Mouse (Mus musculus): ENCODE results near the gene Ydjc. TPM values are rescaled to one million over a fixed set of nuclear protein-coding genes. Genes with fewer than 3 reads are reported as not detected.

Gene Ydjc
- 2.1 TPM for polyA plus RNA-seq (2015; fragmentation: Illumina TruSeq; extraction: RNeasy Lipid Tissue Mini Kit (QIAGEN cat#74804); ENCODE audit: insufficient read depth, low replicate concordance)

DNA sequence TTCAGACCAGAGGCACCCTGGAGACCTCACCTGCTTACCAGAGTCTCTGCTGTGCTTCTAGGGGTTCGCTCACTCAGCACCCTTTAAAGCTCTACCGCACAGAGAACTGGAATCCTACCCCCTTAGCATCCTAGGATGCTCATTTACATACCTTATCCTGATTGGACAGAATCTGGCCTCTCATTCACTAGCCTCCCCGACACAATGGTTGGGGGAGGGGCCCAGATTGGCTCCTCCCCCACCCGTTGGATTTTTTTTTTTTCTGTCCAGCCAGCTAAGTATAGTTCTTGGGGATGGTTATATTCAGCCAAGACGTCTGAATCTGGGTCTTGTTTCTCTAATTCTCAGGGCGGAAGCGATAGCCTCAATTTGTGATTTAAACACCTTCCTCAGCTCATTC is at the start of gene Ydjc:
Gene Ydjc, plus strand, starts transcription at position 283 of the 400 bp plus-strand sequence.

DNA sequence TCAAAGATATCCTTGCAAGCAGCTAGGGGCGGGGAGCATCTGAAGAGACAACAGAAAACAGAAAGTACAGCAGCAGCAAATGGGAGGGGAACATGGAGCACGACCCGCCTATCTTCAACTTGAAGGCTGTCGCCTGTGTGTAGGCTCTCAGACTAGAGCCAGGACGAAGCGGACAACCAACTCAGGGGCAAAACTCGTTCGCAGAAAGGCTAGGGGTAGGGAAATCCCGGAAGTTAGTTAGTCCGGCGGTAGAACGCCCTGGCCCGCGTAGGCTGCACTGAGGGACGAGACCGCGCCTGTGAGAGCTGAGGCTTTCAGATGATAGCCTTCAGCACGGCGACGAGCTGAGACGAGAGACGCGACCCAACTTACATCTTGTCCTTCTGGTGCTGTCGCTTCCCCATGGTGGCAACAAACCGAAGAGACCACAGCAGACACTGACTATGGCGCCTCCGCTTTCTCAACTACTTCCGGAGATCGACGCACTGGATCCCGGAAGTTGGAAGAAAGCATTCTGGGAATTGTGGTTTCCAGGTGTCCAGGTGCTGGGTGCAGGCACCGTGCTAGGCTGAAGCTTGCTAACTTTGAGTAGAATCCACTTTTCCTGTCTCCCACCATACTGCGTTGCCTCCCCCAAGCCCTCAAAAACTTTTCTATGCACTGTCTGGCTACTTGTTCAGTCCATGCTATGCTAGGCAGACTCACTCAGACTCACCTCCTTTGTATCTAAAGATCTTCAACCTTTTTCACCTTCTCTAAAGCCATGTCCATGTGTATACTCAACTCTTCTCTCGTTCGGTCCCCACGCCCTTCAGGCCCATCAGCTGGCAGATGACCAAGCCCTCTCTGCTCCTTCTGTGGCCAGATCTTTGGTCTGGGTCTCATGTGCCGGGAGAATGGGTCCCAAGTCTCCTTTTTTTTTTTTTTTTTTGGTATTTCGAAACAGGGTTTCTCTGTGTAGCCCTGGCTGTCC is 33.4 kb upstream of the Ydjc start, which contains the start of gene Ppil2:
Gene Ppil2, minus strand, starts transcription at position 487 of the 973 bp plus-strand sequence.

DNA sequence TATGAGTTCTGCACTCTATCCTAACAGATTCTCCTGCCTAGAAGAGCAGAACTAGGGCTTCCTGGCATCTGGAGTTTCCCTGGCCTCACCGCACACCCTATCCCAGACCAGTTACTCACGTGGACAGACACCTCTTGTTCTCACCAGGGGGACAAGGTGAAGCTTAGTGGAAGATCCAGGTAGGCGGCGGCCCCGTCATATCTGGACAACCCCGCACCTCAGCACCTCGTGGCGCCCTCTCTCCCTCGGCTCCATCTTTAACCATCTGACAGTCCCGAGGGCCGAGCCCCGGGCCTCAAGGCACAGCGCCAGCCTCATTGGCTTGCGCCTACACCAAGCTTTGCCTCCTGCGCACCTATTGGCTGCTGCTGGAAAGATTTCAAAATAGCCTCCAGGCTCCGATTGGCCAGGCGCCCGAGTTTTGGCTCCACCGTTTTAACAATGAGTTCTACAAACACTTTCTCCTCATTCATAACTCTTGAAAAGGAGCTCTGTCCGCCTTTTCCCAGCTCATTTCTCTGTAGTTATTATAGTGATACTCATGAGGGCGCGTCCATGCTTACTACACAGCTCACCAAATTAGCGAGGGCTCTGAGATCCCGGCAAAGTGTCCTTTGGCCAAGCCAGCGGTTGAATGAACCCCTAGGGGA is 19.4 kb upstream of the Ydjc start, which contains the start of gene 2610318N02Rik:
Gene 2610318N02Rik, minus strand, starts transcription at position 297 of the 650 bp plus-strand sequence.

DNA sequence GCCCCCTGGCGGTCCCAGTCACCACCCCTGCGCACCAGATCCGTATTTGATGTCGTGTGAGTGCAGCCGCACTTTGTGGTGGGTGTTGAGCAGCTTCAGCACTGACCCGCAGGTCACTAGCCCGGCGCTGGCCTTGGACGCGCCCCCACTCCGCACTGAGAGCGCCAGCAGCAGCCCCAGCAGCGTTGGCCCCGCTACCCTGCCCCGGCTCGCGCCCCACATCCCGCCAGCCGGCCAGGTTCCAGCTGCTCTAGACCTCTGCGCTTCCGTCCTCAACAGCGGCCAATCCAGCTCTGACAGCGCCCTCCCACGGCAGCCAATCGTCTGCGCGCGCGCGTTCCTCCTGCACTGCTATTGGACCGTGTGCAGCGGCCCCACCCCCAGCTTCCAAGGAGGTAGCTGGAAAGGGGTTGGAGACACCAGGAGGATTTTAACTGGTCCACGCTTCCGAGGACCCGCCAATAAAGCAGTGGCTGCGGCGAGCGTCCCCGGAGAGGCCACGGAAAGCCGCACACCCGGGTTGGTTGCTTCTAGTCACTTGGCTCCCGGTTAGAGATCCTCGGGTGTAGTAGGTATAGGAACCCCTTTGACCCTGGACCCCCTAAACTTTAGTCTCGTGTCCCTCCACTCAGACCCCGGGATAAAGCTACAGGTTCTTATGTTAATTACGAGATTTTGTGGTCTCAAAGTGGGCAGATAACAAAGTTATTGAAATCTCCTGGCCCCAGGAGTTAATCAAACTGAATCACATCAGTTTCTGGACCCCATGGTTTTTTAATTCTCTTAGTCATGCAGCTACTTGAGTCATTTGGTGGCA is 12.1 kb upstream of the Ydjc start, which contains the start of gene Sdf2l1:
Gene Sdf2l1, minus strand, starts transcription at position 295 of the 817 bp plus-strand sequence.

DNA sequence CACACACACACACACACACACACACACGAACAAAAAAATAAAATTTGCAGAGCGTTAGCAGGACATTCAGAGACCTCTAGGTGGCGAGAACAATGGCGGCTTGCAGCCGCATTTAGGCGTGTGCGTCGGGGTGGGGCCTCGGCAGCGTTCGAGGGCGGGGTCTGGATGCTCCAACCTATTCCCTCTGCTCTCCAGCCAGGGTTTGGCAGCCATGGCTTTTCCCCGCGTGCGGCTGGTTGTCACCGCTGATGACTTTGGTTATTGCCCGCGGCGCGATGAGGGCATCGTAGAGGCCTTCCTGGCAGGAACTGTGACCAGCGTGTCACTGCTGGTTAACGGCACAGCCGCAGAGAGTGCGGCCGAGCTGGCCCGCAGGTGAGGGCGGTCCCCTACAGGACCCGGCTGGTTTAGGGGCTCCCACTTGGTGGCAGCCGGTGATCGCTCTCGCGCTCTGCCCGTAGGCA is 2.4 kb downstream of the Ydjc start, which contains the start of gene Ccdc116:
Gene Ccdc116, minus strand, starts transcription at position 458 of the 464 bp plus-strand sequence.

DNA sequence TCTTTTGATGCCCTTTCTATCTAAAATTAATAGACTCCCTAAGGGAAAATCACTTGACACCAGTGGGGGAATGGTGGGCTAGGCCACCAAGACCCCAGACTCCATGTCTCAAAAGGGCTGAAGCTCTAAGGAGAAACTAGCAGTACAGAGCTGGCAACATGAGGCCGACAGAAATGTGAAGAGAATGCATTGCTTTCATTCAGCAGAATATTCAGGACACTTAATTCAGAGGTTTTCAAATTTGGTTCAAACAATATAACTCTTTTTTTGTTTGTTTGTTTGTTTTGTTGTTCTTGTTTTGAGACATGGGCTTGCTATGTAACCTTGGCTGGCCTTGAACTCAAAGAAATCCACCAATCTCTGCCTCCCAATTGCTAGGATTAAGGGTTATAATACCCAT is 58.1 kb downstream of the Ydjc start, which contains the start of gene Ube2l3:
Gene Ube2l3, minus strand, starts transcription at position 101 of the 400 bp plus-strand sequence.

DNA sequence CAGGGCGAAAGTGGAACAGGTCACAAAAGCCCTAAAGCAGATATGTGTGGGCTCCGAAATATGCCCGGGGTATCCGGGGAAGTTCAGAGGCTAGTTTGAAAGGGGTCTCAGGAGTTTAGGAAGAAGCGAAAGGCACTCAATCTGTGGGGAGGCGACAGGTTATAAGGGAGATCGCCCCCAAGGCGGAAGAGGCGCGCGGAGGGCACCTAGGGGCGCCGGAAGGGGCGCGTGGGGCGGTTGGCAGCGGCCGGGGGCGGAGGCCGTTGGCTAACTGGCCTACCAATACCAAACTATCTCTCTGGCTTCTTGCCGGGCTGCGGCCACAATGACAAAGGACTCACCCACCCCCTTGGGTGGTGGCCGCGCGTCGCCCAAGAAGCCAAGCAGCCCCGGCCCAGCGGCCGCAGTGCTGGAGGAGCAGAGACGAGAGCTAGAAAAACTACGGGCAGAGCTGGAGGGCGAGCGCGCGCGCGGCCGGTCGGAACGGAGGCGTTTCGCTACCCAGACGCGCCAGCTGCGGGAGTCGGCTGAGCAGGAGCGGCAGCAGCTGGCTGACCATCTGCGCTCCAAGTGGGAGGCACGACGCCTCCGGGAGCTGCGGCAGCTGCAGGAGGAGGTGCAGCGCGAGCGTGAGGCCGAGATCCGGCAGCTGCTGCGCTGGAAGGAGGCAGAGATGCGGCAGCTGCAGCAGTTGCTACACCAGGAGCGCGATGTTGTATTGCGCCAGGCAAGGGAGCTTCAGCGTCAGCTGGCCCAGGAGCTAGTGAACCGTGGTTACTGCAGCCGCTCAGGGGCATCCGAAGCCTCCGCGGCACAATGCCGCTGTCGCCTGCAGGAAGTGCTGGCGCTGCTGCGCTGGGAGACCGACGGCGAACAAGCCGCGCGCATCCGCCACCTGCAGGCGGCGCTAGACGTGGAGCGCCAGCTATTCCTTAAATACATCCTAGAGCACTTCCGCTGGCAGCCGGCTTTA is 64.3 kb downstream of the Ydjc start, which contains the start of gene Rimbp3:
Gene Rimbp3, plus strand, starts transcription at position 215 of the 973 bp plus-strand sequence.

Other genes starting within 250 kb of the Ydjc start
- 17.6 TPM for gene Ppm1f, start 248.2 kb upstream of the Ydjc start, polyA plus RNA-seq (2015; fragmentation: Illumina TruSeq; extraction: RNeasy Lipid Tissue Mini Kit (QIAGEN cat#74804); ENCODE audit: insufficient read depth, low replicate concordance)
- gene Mapk1, start 161.2 kb upstream of the Ydjc start, polyA plus RNA-seq (2015; fragmentation: Illumina TruSeq; extraction: RNeasy Lipid Tissue Mini Kit (QIAGEN cat#74804); ENCODE audit: insufficient read depth, low replicate concordance), result 218 TPM
- gene Ypel1, start 74.9 kb upstream of the Ydjc start, polyA plus RNA-seq (2015; fragmentation: Illumina TruSeq; extraction: RNeasy Lipid Tissue Mini Kit (QIAGEN cat#74804); ENCODE audit: insufficient read depth, low replicate concordance), result 0.62 TPM
- gene Ppil2, start 33.4 kb upstream of the Ydjc start, polyA plus RNA-seq (2015; fragmentation: Illumina TruSeq; extraction: RNeasy Lipid Tissue Mini Kit (QIAGEN cat#74804); ENCODE audit: insufficient read depth, low replicate concordance), result 141 TPM
- 5.1 TPM for gene 2610318N02Rik, start 19.5 kb upstream of the Ydjc start, polyA plus RNA-seq (2015; fragmentation: Illumina TruSeq; extraction: RNeasy Lipid Tissue Mini Kit (QIAGEN cat#74804); ENCODE audit: insufficient read depth, low replicate concordance)
- 43.7 TPM for gene Sdf2l1, start 12.2 kb upstream of the Ydjc start, polyA plus RNA-seq (2015; fragmentation: Illumina TruSeq; extraction: RNeasy Lipid Tissue Mini Kit (QIAGEN cat#74804); ENCODE audit: insufficient read depth, low replicate concordance)
- 1.4 TPM for gene Ccdc116, start 2.6 kb downstream of the Ydjc start, polyA plus RNA-seq (2015; fragmentation: Illumina TruSeq; extraction: RNeasy Lipid Tissue Mini Kit (QIAGEN cat#74804); ENCODE audit: insufficient read depth, low replicate concordance)
- 194 TPM for gene Ube2l3, start 58.0 kb downstream of the Ydjc start, polyA plus RNA-seq (2015; fragmentation: Illumina TruSeq; extraction: RNeasy Lipid Tissue Mini Kit (QIAGEN cat#74804); ENCODE audit: insufficient read depth, low replicate concordance)
- 0.04 TPM for gene Rimbp3, start 64.0 kb downstream of the Ydjc start, polyA plus RNA-seq (2015; fragmentation: Illumina TruSeq; extraction: RNeasy Lipid Tissue Mini Kit (QIAGEN cat#74804); ENCODE audit: insufficient read depth, low replicate concordance)
- 1.0 TPM for gene Hic2, start 89.0 kb downstream of the Ydjc start, polyA plus RNA-seq (2015; fragmentation: Illumina TruSeq; extraction: RNeasy Lipid Tissue Mini Kit (QIAGEN cat#74804); ENCODE audit: insufficient read depth, low replicate concordance)
- 7.9 TPM for gene Tmem191c, start 131.5 kb downstream of the Ydjc start, polyA plus RNA-seq (2015; fragmentation: Illumina TruSeq; extraction: RNeasy Lipid Tissue Mini Kit (QIAGEN cat#74804); ENCODE audit: insufficient read depth, low replicate concordance)
- gene Serpind1, start 186.8 kb downstream of the Ydjc start, polyA plus RNA-seq (2015; fragmentation: Illumina TruSeq; extraction: RNeasy Lipid Tissue Mini Kit (QIAGEN cat#74804); ENCODE audit: insufficient read depth, low replicate concordance), result 0.11 TPM

Data from spleen, adult 10 weeks (tissue).